Mouse (Mus musculus): ENCODE measurements around the gene 1700024G13Rik.

DNA sequence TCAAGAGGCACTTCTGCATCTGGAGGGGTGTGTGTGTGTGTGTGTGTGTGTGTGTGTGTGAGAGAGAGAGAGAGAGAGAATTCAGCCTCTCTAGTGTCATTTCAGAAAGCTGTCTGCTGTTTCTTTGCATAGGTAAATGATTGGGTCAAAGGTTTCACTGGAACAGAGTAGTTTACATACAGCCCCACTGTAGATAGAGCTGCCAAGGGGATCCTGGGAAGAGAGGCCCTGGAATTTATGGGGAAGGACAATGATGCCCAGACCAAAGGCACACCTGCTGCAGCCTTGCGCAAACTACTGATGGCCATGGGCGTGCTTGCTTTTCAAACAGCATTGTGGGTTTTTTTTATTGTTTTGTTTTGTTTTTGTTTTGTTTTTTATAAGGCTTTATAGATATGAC, 15.7 kb downstream of the 1700024G13Rik start:
- TF ChIP-seq CTCF (IDR thresholded peaks at IDR 0.05; ENCODE audit: borderline replicate concordance, insufficient read depth, low read length): no peak
- no peak for TF ChIP-seq POLR2A (IDR thresholded peaks at IDR 0.05; ENCODE audit: low read depth, low read length)

All from embryonic fibroblast, embryonic 13.5 days (primary cell).